Mouse (Mus musculus) forebrain, embryonic 15.5 days (tissue): ENCODE measurements at regions not wholly inside any gene's neighbourhood (a gene's known extent, or its start where the extent isn't known, plus 50 kb on each side); places are given as distances from the start of the nearest gene placed in this dataset.
A peak's percentile ranks its signal among the peaks of the same experiment; 100 is the strongest.

ENCODE experiments used
- ATAC-seq: fragments of 200-750 bp; cut with Nextera tagmentation; replicated peaks from 2 replicates; pipeline ENCODE4 v1.8.0; 2017; ENCODE audit warnings: mild to moderate bottlenecking, moderate TSS enrichment, moderate library complexity
- H3K27ac ChIP-seq: fragments of 300-500 bp; sonication (generic); replicated peaks from 2 replicates; pipeline ENCODE4 v1.5.1; 2015; ENCODE audit warnings: mild to moderate bottlenecking, inconsistent platforms
- H3K27me3 ChIP-seq: fragments of 300-500 bp; sonication (generic); 2 replicates; pipeline ENCODE4 v1.6.1; 2015; ENCODE audit warnings: inconsistent platforms
- H3K36me3 ChIP-seq: fragments of 300-500 bp; sonication (generic); 2 replicates; pipeline ENCODE4 v1.6.1; 2015; ENCODE audit warnings: mild to moderate bottlenecking, inconsistent platforms
- H3K4me1 ChIP-seq: fragments of 300-500 bp; sonication (generic); 2 replicates; pipeline ENCODE4 v1.6.1; 2015; ENCODE audit warnings: inconsistent platforms
- H3K4me2 ChIP-seq: fragments of 300-500 bp; sonication (generic); replicated peaks from 2 replicates; pipeline ENCODE4 v1.6.1; 2015; ENCODE audit warnings: mild to moderate bottlenecking, inconsistent platforms
- H3K4me3 ChIP-seq: fragments of 300-500 bp; sonication (generic); 2 replicates; pipeline ENCODE4 v1.5.1; 2015; ENCODE audit warnings: mild to moderate bottlenecking, inconsistent platforms
- H3K9ac ChIP-seq: fragments of 300-500 bp; sonication (generic); replicated peaks from 2 replicates; pipeline ENCODE4 v1.6.1; 2015; ENCODE audit warnings: mild to moderate bottlenecking, inconsistent platforms
- H3K9me3 ChIP-seq: fragments of 300-500 bp; sonication (generic); 2 replicates; pipeline ENCODE4 v1.6.1; 2016; ENCODE audit warnings: inconsistent platforms
- WGBS: fragments of 180-500 bp; shearing (Covaris S2); methylation state at CpG from one replicate; pipeline ENCODE4 v1.1.7; 2015; ENCODE audit warnings: mixed read lengths; 5-methylcytosine and 5-hydroxymethylcytosine counted together

DNA sequence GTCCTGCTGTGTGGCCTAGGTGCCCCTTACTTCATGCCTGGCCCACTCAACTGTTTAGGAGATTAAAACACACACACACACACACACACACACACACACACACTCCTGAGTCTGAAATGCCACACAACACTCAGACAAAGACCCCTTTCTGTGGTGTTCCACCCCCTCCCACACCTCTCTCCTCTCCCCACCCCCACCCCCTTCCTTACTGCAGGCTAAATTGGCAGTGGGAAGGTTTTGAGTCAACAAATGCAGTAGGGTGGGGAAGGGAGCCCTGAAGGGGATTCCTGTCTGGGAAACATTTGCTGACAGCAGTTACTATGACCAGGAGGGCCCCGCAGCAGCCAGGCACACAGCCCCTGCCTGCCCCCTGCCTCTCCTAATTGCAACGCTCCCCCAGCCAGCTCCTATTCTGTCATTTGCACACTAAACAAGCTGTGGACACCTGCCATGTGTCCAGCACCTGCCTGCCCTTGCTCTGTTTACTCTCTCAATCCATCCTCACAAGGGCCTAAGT is 69.5 kb downstream of the Ephb3 start:
- H3K36me3 ChIP-seq = no peaks in the 10 kb centered on the region
- H3K9ac ChIP-seq = no peak overlapping the region
- no peak overlapping the region for H3K4me3 ChIP-seq
- no peaks in the 10 kb centered on the region for H3K27me3 ChIP-seq
- H3K9me3 ChIP-seq = no peaks in the 10 kb centered on the region
- no peak overlapping the region for H3K4me2 ChIP-seq
- peak; percentile 85 for ATAC-seq
- 0% methylated on average over 2 of the region's 2 CpGs for WGBS
- H3K27ac ChIP-seq = peak overlapping the region; percentile 20
- peaks cover 33% of the 10 kb centered on the region for H3K4me1 ChIP-seq

DNA sequence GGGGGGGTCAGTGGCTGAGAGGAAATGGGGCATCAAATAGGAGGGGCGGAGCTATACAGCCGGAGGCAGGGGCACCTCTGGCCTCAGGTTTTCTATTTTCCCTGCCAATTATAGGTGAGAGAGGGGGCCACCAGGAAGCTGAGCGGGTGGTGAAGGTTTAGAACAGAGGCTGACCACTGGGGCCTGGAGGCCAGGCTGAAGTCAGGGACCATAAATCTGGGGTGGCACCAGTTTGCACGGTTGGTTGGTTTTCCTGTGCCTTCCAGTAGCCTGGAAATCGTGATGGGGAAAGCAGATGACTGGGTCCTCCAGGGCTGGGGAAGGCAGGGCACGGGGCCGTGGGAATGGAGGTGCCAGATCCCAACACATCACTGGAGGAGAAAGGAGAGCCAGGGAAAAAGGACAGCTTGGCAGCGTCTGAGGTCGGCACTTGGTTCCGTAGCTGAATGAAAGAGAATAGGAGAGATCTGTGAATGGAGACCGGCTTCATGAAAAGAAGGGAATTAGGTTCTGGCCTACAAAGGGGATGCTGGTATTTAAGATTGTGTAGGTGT is 73.3 kb downstream of the Ephb3 start:
- H3K4me1 ChIP-seq = peaks cover 22% of the 10 kb centered on the region

DNA sequence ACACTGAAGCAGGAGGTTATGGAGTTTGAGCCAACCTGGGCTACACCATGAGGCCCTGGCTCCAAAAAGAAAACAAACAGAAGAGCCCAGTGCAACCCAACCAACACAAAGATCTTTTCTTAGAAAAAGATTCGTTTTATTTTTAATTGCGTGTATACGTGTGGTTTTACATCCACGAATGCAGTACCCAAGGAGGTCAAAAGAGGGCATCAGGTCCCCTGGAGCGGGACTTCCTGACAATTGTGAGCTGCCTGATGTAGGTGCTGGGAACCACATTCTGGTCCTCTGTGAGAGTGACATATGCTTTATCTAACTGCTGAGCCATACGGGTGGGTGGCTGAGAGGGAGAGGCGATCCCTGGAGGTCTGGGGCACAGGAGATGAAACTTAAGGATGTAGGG is 73.8 kb downstream of the Ephb3 start:
- H3K4me3 ChIP-seq = no peak overlapping the region
- peaks cover 17% of the 10 kb centered on the region for H3K4me1 ChIP-seq
- H3K27ac ChIP-seq = no peak overlapping the region
- H3K9ac ChIP-seq = no peak overlapping the region
- no peaks in the 10 kb centered on the region for H3K9me3 ChIP-seq
- 97% methylated on average over 7 of the region's 7 CpGs for WGBS
- peaks cover 6% of the 10 kb centered on the region for H3K27me3 ChIP-seq
- ATAC-seq = no peak
- no peak overlapping the region for H3K4me2 ChIP-seq
- no peaks in the 10 kb centered on the region for H3K36me3 ChIP-seq

More for the DNA sequence above, 73.3 kb downstream of the Ephb3 start:
- ATAC-seq = no peak
- Histone ChIP-seq H3K36me3 (no peaks in the 10 kb centered on the region), H3K9ac (no peak overlapping the region), H3K4me3 (no peak overlapping the region), H3K4me2 (no peak overlapping the region), H3K27ac (no peak overlapping the region), H3K27me3 (peaks cover 2% of the 10 kb centered on the region; the same call in 1 of the 2 replicates), H3K9me3 (no peaks in the 10 kb centered on the region)
- 76% methylated on average over 11 of the region's 11 CpGs for WGBS

DNA sequence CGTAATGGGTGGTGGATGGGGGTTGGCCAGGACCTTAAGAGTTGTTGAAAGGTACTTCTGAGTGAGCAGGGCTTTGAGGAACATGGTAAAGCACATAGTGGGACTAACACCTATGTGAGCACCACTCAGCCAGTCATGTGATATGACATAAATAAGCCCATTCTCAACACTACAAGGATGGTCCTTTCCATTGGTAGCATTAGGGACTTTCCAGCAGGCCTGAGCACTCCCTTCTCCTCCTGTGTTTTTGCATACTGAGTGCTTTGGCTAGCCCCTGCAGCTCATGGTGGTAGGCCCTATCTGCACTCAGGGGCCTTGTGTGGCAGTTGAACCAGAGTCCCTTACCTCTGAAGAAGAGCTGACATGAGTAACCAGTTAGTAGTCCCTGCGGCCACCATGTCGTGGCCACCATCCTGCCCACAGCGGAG is 75.7 kb downstream of the Ephb3 start:
- Histone ChIP-seq H3K9ac (no peak overlapping the region), H3K9me3 (no peaks in the 10 kb centered on the region), H3K27me3 (peaks cover 6% of the 10 kb centered on the region), H3K4me3 (no peak overlapping the region), H3K4me1 (peaks cover 4% of the 10 kb centered on the region; the same call in 1 of the 2 replicates), H3K36me3 (no peaks in the 10 kb centered on the region), H3K27ac (no peak overlapping the region), H3K4me2 (no peak overlapping the region)
- no peak for ATAC-seq
- 93% methylated on average over 4 of the region's 4 CpGs for WGBS

DNA sequence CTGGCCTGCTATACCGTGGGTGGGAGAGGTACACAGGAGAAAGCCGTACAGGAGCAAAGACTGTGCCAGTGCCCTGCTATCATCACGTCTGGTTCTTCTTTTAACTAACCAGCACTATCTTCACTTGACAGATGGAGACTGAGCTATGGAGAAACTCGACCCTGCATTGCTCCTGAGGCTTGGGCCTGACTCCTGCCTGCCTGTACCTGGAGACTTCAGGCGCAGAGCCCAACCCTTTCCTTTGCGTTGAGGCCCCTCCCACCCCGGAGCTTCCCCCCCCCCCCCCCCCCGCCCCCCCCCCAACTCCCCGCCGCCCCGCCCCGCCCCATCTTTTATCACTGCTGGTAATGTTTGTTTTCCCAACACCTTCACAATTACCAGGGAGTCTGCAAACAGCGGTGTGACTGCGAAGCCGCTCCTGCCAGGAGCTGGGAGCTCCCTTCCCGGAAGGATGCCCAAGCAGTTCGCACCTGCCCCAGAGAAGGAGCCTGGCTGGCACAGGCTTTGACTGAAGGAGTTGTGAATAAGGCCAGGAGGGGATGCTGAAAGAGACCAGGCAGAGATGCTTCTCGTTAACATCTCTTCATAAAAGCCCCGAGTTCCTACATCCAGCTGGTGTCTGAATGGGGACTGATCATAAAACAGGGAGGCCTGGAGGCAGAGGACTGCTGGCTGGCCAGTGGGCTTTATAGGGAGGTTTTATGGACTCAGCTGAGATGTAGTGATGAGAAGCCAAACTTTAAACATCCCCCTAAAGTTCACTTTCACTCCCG is 77.6 kb downstream of the Ephb3 start:
- Histone ChIP-seq H3K9ac (no peak overlapping the region), H3K4me3 (no peak overlapping the region), H3K27me3 (peaks cover 6% of the 10 kb centered on the region), H3K27ac (no peak overlapping the region), H3K4me2 (no peak overlapping the region), H3K36me3 (no peaks in the 10 kb centered on the region), H3K4me1 (peaks cover 8% of the 10 kb centered on the region; the same call in 1 of the 2 replicates), H3K9me3 (no peaks in the 10 kb centered on the region)
- no peak for ATAC-seq
- 12% methylated on average over 15 of the region's 20 CpGs for WGBS

DNA sequence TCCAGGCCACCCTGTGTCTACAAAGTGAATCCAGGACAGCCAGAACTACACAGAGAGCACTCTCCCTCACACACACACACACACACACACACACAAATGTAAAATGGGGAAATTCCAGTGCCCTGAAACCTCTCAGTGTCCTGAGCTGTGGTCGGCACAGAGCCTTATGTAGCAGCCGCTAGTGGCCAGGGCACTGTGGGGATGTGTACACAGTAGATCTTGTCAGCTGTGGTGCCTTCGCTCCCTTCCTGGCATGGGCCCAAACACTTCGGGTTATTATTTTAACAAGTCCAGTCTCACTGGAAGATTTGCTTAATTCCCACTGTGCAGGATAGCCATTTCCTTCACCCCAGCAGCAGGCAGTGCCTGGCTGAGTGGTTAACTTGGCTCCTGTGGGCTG is 81.5 kb downstream of the Ephb3 start:
- Histone ChIP-seq H3K9me3 (no peaks in the 10 kb centered on the region), H3K4me1 (peaks cover 8% of the 10 kb centered on the region; the same call in 1 of the 2 replicates), H3K4me2 (no peak overlapping the region), H3K27ac (no peak overlapping the region), H3K4me3 (no peak overlapping the region), H3K9ac (no peak overlapping the region), H3K27me3 (peaks cover 4% of the 10 kb centered on the region), H3K36me3 (no peaks in the 10 kb centered on the region)
- no peak for ATAC-seq
- 37% methylated on average over 4 of the region's 4 CpGs for WGBS

DNA sequence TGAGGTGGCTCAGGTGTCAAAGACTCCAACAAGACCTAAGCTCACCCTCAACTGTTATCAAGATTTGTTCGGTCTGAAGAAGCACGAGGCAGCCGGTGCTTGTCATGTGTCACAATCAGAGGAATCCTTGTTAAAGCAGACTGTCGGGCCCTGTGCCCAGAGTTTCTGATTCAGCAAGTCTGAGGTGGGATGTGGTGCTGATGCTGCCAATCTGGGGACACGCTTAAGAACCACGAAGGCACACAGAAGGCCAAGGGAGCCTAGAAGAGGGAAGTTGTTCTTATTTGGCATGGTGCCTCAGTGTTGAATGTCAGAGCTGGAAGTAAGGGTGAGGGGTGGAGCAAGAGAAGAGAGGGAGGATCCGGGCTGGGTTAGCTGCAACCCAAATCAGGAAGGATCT is 85.0 kb downstream of the Ephb3 start:
- 57% methylated on average over 7 of the region's 7 CpGs for whole genome bisulfite sequencing
- H3K9ac ChIP-seq = no peak overlapping the region
- H3K4me1 ChIP-seq = peaks cover 7% of the 10 kb centered on the region; the same call in 1 of the 2 replicates
- no peaks in the 10 kb centered on the region for H3K9me3 ChIP-seq
- no peaks in the 10 kb centered on the region for H3K27me3 ChIP-seq
- no peak overlapping the region for H3K4me3 ChIP-seq
- no peak overlapping the region for H3K4me2 ChIP-seq
- ATAC-seq = no peak
- H3K27ac ChIP-seq = no peak overlapping the region
- H3K36me3 ChIP-seq = no peaks in the 10 kb centered on the region

DNA sequence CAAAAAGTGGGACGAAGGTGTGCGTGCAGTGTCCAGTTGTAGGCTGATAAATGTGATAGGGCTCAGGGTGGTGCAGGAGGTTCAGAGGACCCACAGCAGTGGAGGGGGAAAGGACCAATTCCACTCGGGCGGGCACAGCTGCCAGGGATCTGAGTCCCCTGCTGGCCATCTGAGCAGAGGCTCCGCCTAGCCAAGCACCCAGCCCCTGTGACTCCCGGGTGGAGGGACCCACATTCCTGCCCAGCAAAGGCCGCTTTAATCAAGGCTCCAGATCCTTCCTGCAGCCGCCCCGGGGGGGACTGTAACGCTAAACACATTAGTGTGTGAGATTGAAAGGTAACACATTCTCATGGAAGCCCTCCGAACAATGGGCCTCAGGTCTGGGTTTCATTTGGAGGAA is 88.5 kb downstream of the Ephb3 start:
- no peak overlapping the region for H3K4me3 ChIP-seq
- H3K9ac ChIP-seq = no peak overlapping the region
- no peak overlapping the region for H3K4me2 ChIP-seq
- no peak for ATAC-seq
- H3K9me3 ChIP-seq = no peaks in the 10 kb centered on the region
- WGBS = 28% methylated on average over 11 of the region's 11 CpGs
- H3K4me1 ChIP-seq = peaks cover 23% of the 10 kb centered on the region
- no peaks in the 10 kb centered on the region for H3K36me3 ChIP-seq
- no peaks in the 10 kb centered on the region for H3K27me3 ChIP-seq
- no peak overlapping the region for H3K27ac ChIP-seq

DNA sequence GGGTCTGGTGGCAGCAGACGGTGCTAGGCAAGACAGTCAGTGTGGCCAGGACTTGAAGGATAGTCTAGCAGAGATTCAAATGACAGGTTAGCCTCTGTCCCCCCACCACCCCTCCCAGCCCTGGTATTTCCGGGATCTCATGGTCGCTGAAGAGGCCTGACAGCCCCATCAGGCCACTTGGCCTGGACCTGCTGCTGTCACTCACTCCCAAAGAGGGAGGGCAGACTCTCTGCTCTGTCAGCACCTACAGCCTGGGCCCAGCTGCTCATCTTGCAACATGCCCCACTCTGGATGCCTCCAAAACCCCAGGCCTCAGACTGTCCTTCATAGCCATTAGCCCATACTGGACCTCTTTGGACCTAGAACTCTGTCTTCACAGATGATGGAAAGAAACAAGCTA is 89.0 kb downstream of the Ephb3 start:
- no peak overlapping the region for H3K4me3 ChIP-seq
- no peak for ATAC-seq
- H3K4me1 ChIP-seq = peaks cover 23% of the 10 kb centered on the region
- H3K27me3 ChIP-seq = no peaks in the 10 kb centered on the region
- H3K9ac ChIP-seq = no peak overlapping the region
- no peaks in the 10 kb centered on the region for H3K9me3 ChIP-seq
- 42% methylated on average over 3 of the region's 3 CpGs for WGBS
- H3K4me2 ChIP-seq = no peak overlapping the region
- H3K36me3 ChIP-seq = no peaks in the 10 kb centered on the region
- no peak overlapping the region for H3K27ac ChIP-seq

DNA sequence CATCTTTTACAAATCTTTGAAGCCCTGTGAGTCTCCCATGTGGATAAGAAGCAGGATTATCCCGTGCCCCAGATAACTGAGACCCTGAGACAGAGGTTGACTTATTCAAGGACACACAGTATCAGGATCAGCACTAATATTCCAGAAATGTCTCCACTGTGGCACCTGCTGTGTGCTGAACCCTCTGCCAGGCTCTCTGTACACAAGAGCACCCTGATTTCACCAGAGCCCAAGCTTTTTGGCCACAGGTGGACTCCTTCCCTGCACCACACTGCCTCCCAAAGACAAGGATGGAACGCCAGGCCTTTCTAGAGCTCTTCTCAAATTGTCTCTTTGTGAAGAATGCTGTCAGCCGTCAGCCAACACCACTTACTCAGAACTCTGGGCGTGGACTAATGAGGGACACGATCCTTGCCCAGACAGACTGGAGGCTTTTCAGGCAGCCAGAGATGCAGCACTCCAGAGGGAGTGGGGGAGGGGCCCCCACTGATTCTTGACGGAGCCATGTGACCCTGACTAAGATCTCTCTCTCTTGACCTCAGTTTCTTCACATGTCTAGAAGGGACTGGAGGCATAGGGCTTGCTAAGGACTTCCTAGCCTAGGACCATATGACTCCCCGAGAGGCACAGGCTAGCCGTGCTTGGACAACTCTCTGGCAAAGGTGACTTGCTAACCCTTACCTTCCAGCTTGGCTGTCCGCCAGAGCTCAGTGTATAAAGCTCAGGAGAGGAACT is 90.3 kb downstream of the Ephb3 start:
- H3K27me3 ChIP-seq = no peaks in the 10 kb centered on the region
- no peak overlapping the region for H3K4me3 ChIP-seq
- 34% methylated on average over 9 of the region's 9 CpGs for WGBS
- H3K27ac ChIP-seq = no peak overlapping the region
- H3K4me1 ChIP-seq = peaks cover 23% of the 10 kb centered on the region
- no peak for ATAC-seq
- no peak overlapping the region for H3K4me2 ChIP-seq
- H3K9me3 ChIP-seq = no peaks in the 10 kb centered on the region
- no peaks in the 10 kb centered on the region for H3K36me3 ChIP-seq
- no peak overlapping the region for H3K9ac ChIP-seq

DNA sequence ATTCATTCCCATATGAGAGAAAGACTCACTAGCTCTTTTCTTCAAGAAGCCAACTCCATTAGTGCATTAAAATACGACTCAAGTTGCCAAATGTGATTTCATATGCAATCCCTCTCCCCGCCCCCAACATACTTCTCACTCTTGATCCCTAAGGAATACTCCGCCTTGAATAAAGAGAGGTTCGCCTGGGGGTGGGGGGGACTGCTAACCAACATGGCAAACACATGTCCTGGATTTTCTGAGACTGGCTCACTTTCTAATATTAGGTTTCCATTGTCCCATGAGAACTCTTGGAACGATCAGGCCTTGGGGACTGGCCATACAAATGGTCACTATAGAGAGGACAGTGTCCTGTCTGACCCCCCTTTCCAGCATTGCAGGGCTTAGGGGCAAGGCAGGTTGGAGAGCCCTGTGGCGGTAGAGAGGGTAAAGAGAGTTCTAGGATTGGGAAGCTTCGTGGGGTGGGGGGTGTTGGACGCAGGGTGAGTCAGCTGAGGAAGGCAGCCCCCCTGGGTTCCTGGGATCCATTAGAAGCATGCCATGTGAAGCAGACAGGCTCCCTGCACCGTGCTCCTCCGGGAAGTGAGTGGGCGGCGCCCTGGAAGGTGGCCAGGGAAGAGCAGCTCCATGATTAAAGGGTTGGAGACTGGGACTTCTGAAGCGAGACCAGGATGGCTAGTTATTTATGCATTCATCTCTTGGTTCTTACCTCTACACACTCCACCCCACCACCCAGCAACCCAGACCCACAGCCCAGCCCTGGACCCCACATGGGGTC is 91.6 kb downstream of the Ephb3 start:
- H3K4me3 ChIP-seq = no peak overlapping the region
- ATAC-seq = peak; percentile 38
- H3K4me1 ChIP-seq = peaks cover 23% of the 10 kb centered on the region
- H3K27me3 ChIP-seq = no peaks in the 10 kb centered on the region
- no peak overlapping the region; the same call in 1 of the 2 replicates for H3K27ac ChIP-seq
- 64% methylated on average over 13 of the region's 13 CpGs for WGBS
- H3K9ac ChIP-seq = no peak overlapping the region
- H3K36me3 ChIP-seq = no peaks in the 10 kb centered on the region
- H3K9me3 ChIP-seq = no peaks in the 10 kb centered on the region
- H3K4me2 ChIP-seq = no peak overlapping the region
